Mouse (Mus musculus) cerebellum, adult 2 months (tissue): ENCODE measurements around the gene Igfbp2.
A peak's percentile ranks its signal among the peaks of the same experiment; 100 is the strongest.

Experiments
- CTCF ChIP-seq: fragments of 200-500 bp; IDR thresholded peaks from 2 replicates; pipeline ENCODE4 v1.5.1; 2011; ENCODE audit warnings: low read depth, mild to moderate bottlenecking, control low read depth, low read length, moderate library complexity, borderline replicate concordance; ENCODE audit not compliant: insufficient read depth
- POLR2A ChIP-seq: fragments of 200-500 bp; IDR thresholded peaks from 2 replicates; pipeline ENCODE4 v1.6.1; 2011; ENCODE audit warnings: low read length, control low read depth, borderline replicate concordance; ENCODE audit not compliant: insufficient read depth

DNA sequence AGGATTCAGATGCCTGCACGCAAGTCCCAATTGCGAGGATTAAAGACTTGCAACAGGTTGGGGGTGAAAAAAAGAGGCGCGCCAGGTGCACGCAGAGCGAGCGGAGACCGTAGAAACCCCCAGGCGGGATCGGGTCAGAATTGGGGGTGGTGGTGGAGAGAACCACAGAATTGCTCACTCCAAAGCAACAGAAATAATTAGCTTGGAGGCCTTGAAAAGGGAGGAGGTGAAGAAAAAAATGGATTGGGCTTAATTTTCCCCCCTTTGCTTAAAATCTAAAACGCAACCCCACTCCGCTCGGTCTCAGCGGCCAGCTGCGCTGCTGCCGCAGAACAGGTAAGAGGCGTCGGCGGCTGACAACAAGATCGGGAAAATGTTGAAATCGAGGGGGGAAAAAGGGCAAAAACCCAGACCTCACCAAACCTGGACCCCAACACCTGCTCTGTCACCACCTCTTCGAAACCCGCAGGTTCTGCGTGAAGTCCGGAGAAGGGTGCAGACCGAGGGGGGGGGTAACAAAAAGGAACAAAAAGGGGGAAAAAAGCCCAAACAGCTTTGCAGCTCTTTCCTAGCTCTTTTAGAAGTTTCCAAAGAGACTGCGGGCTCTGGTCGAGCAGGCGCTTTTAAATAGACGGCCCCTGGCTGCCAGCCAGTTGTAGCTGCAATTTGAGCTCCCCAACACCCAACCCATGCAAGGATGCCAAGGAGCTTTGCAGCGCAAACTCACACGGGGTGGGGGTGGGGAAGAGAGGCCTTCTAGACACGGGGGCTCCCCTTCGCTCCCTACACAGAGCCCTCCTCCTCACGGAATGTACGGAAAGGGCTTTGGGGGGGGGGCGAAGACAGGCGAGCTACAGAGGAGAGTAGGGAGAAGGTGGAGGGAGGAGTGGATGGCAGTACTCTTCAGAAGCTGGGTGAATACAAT, 50.2 kb downstream of the Igfbp2 start, which contains the start of gene Igfbp5:
- TF ChIP-seq CTCF (no peak), POLR2A (peak; percentile 52; the same call in 1 of the 2 replicates)
